7 mouse cellular contexts compared by ENCODE assay signal in the genomic region with DNA sequence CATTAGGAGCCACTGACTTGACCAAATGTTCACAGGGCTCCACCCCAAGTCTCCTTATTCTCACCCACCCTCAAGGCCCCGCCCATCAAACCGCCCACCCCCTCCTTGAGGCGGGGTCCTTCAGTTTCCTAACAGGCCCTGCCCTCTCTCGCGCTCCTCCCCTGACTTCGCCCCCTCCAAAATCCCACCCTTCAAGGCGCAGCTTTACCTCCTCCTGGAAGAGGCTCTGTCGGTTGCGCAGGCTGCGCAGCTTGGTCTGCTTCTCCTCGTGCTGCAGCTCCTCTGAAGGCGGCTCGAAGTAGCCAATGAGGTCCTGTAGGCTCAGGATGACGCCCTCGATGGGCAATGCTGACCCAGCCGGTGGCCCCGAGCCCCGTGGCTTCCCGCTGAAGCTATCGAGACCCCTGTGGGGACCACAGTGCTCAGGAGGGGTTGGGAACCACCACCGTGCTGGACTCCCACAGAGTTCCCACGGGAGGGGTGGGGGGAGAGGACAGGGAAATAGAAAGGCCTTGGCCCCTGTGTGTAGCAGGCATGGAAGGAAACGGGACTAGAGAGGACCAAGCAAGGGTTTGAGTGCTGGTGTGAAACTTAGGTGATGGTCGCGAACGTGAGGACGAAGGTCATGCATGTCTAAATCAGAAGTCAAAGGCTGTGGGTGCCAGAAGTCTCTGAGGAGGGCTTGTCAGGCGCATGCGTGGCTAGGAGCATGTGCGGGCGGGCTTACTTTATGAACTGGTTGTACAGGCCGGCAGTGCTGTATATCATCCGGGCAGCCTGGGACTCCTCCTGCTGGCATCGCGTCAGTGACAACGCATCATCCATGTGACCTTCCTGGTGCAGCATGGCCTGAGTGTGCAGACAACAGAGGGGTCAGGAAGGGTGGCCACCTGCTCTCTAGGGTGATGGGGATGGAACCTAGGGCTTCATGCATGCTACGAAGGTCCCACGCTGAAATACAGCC. TPM values are rescaled to one million over a fixed set of nuclear protein-coding genes. Genes with fewer than 3 reads are reported as not detected.
DNase-seq lines count a peak whose midpoint lies in the region; ATAC-seq and TF ChIP-seq lines count a peak whose summit lies in the region.

No protein-coding gene starts in this region.

- in situ Hi-C loops in ES-E14 (cut with MboI; ENCODE audit: low sequenced_read_pairs in 2 of 2, unreplicated experiment in 2 of 2) = no loop called here

- H3K9me3 ChIP-seq in ES-E14 (ENCODE audit: control insufficient read depth, insufficient read depth, low read depth, low read length) = no peaks in the 10 kb centered on the region
- no peaks in the 10 kb centered on the region for H3K9me3 ChIP-seq in forebrain, postnatal 0 days (ENCODE audit: low read length)
- H3K9me3 ChIP-seq in hindbrain, postnatal 0 days (ENCODE audit: low read length) = no peaks in the 10 kb centered on the region
- H3K9me3 ChIP-seq in midbrain, embryonic 14.5 days (ENCODE audit: control insufficient read depth, low read length) = no peaks in the 10 kb centered on the region

- no peak overlapping the region for H3K9ac ChIP-seq in ES-E14 (ENCODE audit: insufficient read depth, low read depth, low read length, poor library complexity, severe bottlenecking)
- no peak overlapping the region for H3K9ac ChIP-seq in forebrain, postnatal 0 days
- 0 out of 2 replicates have a peak overlapping the region, but pooled peaks have one; percentile 5 for H3K9ac ChIP-seq in hindbrain, postnatal 0 days (replicated peaks; ENCODE audit: low read length)
- H3K9ac ChIP-seq in midbrain, embryonic 14.5 days (replicated peaks; ENCODE audit: low read length) = no peak overlapping the region

- peak overlapping the region; percentile 35 for H3K4me2 ChIP-seq in forebrain, postnatal 0 days (ENCODE audit: low read depth)
- H3K4me2 ChIP-seq in hindbrain, postnatal 0 days (ENCODE audit: low read depth, low read length) = peak overlapping the region; percentile 46
- H3K4me2 ChIP-seq in midbrain, embryonic 14.5 days (ENCODE audit: low read length) = peak overlapping the region; percentile 40

- 0 out of 2 replicates have a peak, but pooled peaks have one; percentile 34 for ATAC-seq in forebrain, postnatal 0 days
- ATAC-seq in hindbrain, postnatal 0 days = peak; percentile 56; the same call in 1 of the 2 replicates
- ATAC-seq in midbrain, embryonic 14.5 days (ENCODE audit: low FRiP score, low TSS enrichment) = no peak

- H3K4me3 ChIP-seq in ES-E14 (ENCODE audit: insufficient read depth in 1 of 2, low read depth in 1 of 2, low read length in 2 of 2, poor library complexity in 1 of 2, severe bottlenecking in 1 of 2) = peak overlapping the region; percentile 11 to 15; a peak in 3 of 4 replicates
- H3K4me3 ChIP-seq in forebrain, postnatal 0 days (ENCODE audit: low read depth, low read length) = no peak overlapping the region
- peak overlapping the region; percentile 15 for H3K4me3 ChIP-seq in hindbrain, postnatal 0 days (ENCODE audit: low read length)
- H3K4me3 ChIP-seq in midbrain, embryonic 14.5 days (replicated peaks; ENCODE audit: low read depth, low read length) = no peak overlapping the region

- no peaks in the 10 kb centered on the region for H3K27me3 ChIP-seq in forebrain, postnatal 0 days (ENCODE audit: insufficient read depth, low read length)
- H3K27me3 ChIP-seq in hindbrain, postnatal 0 days (ENCODE audit: insufficient read depth, low read length) = no peaks in the 10 kb centered on the region
- no peaks in the 10 kb centered on the region for H3K27me3 ChIP-seq in midbrain, embryonic 14.5 days (ENCODE audit: control insufficient read depth, insufficient read depth, low read length)

- H3K27ac ChIP-seq in ES-E14 (ENCODE audit: insufficient read depth, low read depth, low read length, poor library complexity, severe bottlenecking) = no peak overlapping the region
- H3K27ac ChIP-seq in forebrain, postnatal 0 days (ENCODE audit: low read depth, low read length) = no peak overlapping the region
- H3K27ac ChIP-seq in hindbrain, postnatal 0 days = no peak overlapping the region
- no peak overlapping the region for H3K27ac ChIP-seq in midbrain, embryonic 14.5 days (replicated peaks; ENCODE audit: low read depth, low read length)

- intact Hi-C loops in left cerebral cortex, postnatal 14 days (cut with DNase I) = loop anchor here (10.0 kb wide), 1 partner anchor 64 kb away; no protein-coding TSS in a partner anchor

- H3K4me1 ChIP-seq in ES-E14 (ENCODE audit: control insufficient read depth in 2 of 2, insufficient read depth in 2 of 2, low read length in 2 of 2, poor library complexity in 1 of 2) = peaks cover 0 to 12% of the 10 kb centered on the region in 2 experiments; a peak in 1 of 4 replicates
- H3K4me1 ChIP-seq in forebrain, postnatal 0 days (ENCODE audit: insufficient read depth) = peaks cover 3% of the 10 kb centered on the region
- peaks cover 7% of the 10 kb centered on the region; the same call in 1 of the 2 replicates for H3K4me1 ChIP-seq in hindbrain, postnatal 0 days (ENCODE audit: insufficient read depth, low read length)
- no peaks in the 10 kb centered on the region for H3K4me1 ChIP-seq in midbrain, embryonic 14.5 days (ENCODE audit: control insufficient read depth, insufficient read depth, low read length)

- peak; percentile 78 for DNase-seq in ES-E14 (ENCODE audit: low read depth, low spot score)
- DNase-seq in adrenal gland, postnatal 25 days = peak; percentile 67
- no peak for DNase-seq in forebrain, postnatal 0 days
- peak; percentile 26 for DNase-seq in hindbrain, postnatal 0 days (ENCODE audit: low spot score)
- DNase-seq in left cerebral cortex, postnatal 14 days (ENCODE audit: low spot score in 2 of 2) = peak; percentile 26 to 42
- DNase-seq in midbrain, embryonic 14.5 days = peak; percentile 39
- peak; percentile 65 for DNase-seq in thymus, postnatal 14 days

- no peak for TF ChIP-seq CTCF in forebrain, postnatal 0 days (IDR thresholded peaks at IDR 0.05; ENCODE audit: low read depth)
- TF ChIP-seq CTCF in hindbrain, postnatal 0 days (IDR thresholded peaks at IDR 0.05; ENCODE audit: low read depth) = no peak

- 31% methylated on average over 38 of the region's 38 CpGs for WGBS in forebrain, postnatal 0 days
- WGBS in hindbrain, postnatal 0 days = 30% methylated on average over 38 of the region's 38 CpGs
- WGBS in midbrain, embryonic 14.5 days = 30% methylated on average over 38 of the region's 38 CpGs

- no peaks in the 10 kb centered on the region for H3K36me3 ChIP-seq in ES-E14 (ENCODE audit: control insufficient read depth, insufficient read depth, low read length, poor library complexity, severe bottlenecking)
- no peaks in the 10 kb centered on the region for H3K36me3 ChIP-seq in forebrain, postnatal 0 days (ENCODE audit: insufficient read depth)
- H3K36me3 ChIP-seq in hindbrain, postnatal 0 days (ENCODE audit: insufficient read depth, low read length) = no peaks in the 10 kb centered on the region
- no peaks in the 10 kb centered on the region for H3K36me3 ChIP-seq in midbrain, embryonic 14.5 days (ENCODE audit: control insufficient read depth, insufficient read depth, low read length)

TF ChIP-seq in ES-E14, 5 proteins besides CTCF, POLR2A, EP300 and RAD21:
- TF ChIP-seq MAFK (IDR thresholded peaks at IDR 0.05; ENCODE audit: insufficient read depth, low read depth, low read length) (no peak), ZNF384 (IDR thresholded peaks at IDR 0.05; ENCODE audit: low read depth, low read length) (no peak), HCFC1 (IDR thresholded peaks at IDR 0.05; ENCODE audit: borderline replicate concordance, insufficient read depth, low read length) (no peak), ZC3H11A (IDR thresholded peaks at IDR 0.05; ENCODE audit: borderline replicate concordance, low read depth, low read length) (no peak), CHD2 (IDR thresholded peaks at IDR 0.05; ENCODE audit: low read depth, low read length) (no peak)

RNA-seq across cellular contexts. Expression of gene Ryr1, which starts 15.7 kb away (rescaled TPM):
- 5.1 and 8.5 TPM in 2 replicates for total RNA-seq in ES-E14 (2012; rRNA removed)
- total RNA-seq in adrenal gland, postnatal 25 days (2021) = 0.14 and 0.18 TPM in 2 replicates
- total RNA-seq in forebrain, postnatal 0 days (2014; rRNA removed) = 4.6 and 6.7 TPM in 2 replicates
- 4.2 and 8.8 TPM in 2 replicates for polyA plus RNA-seq in forebrain, postnatal 0 days (2015; fragmentation: Nextera tagmentation; extraction: Ambion mirVana)
- 3.8 and 5.0 TPM in 2 replicates for total RNA-seq in hindbrain, postnatal 0 days (2014; rRNA removed)
- 11.4 and 12.5 TPM in 2 replicates for polyA plus RNA-seq in hindbrain, postnatal 0 days (2015; fragmentation: Nextera tagmentation; extraction: Ambion mirVana)
- 1 to 10 TPM; 6.1 to 8.2 TPM for total RNA-seq in left cerebral cortex, postnatal 14 days (2021)
- 5.2 and 7.8 TPM in 2 replicates for polyA plus RNA-seq in midbrain, embryonic 14.5 days (2014; fragmentation: Nextera tagmentation; extraction: Ambion mirVana)

RNA-seq across cellular contexts. Expression of gene Rasgrp4, which starts 25.4 kb away (rescaled TPM):
- total RNA-seq in ES-E14 (2012; rRNA removed) = 5.6 and 5.9 TPM in 2 replicates
- 0.90 and 1.7 TPM in 2 replicates for total RNA-seq in adrenal gland, postnatal 25 days (2021)
- 1.8 and 4.0 TPM in 2 replicates for total RNA-seq in forebrain, postnatal 0 days (2014; rRNA removed)
- 0.84 and 1.3 TPM in 2 replicates for polyA plus RNA-seq in forebrain, postnatal 0 days (2015; fragmentation: Nextera tagmentation; extraction: Ambion mirVana)
- total RNA-seq in hindbrain, postnatal 0 days (2014; rRNA removed) = 2.9 and 3.3 TPM in 2 replicates
- polyA plus RNA-seq in hindbrain, postnatal 0 days (2015; fragmentation: Nextera tagmentation; extraction: Ambion mirVana) = 0.84 and 1.3 TPM in 2 replicates
- total RNA-seq in left cerebral cortex, postnatal 14 days (2021) = 1 to 10 TPM; 1.8 to 2.2 TPM
- polyA plus RNA-seq in midbrain, embryonic 14.5 days (2014; fragmentation: Nextera tagmentation; extraction: Ambion mirVana) = 0.70 and 0.86 TPM in 2 replicates

RNA-seq across cellular contexts. Expression of gene Fam98c, which starts 46.8 kb away (rescaled TPM):
- total RNA-seq in ES-E14 (2012; rRNA removed) = 20.8 and 42.5 TPM in 2 replicates
- 14.4 and 15.7 TPM in 2 replicates for total RNA-seq in adrenal gland, postnatal 25 days (2021)
- total RNA-seq in forebrain, postnatal 0 days (2014; rRNA removed) = 15.9 and 23.5 TPM in 2 replicates
- 24.7 and 25.3 TPM in 2 replicates for polyA plus RNA-seq in forebrain, postnatal 0 days (2015; fragmentation: Nextera tagmentation; extraction: Ambion mirVana)
- 48.7 and 67.4 TPM in 2 replicates for total RNA-seq in hindbrain, postnatal 0 days (2014; rRNA removed)
- polyA plus RNA-seq in hindbrain, postnatal 0 days (2015; fragmentation: Nextera tagmentation; extraction: Ambion mirVana) = 51.8 and 54.3 TPM in 2 replicates
- total RNA-seq in left cerebral cortex, postnatal 14 days (2021) = 10 to 100 TPM; 32.7 to 37.5 TPM
- 17.7 and 21.3 TPM in 2 replicates for polyA plus RNA-seq in midbrain, embryonic 14.5 days (2014; fragmentation: Nextera tagmentation; extraction: Ambion mirVana)

Comparison
In these comparisons a context has a peak if more than half of its experiments do, and no peak if none do; other contexts are left out.
1. H3K4me3 ChIP-seq: peak in ES-E14 (2 of 2) and hindbrain, postnatal 0 days (single experiment); none in forebrain, postnatal 0 days (single experiment) and midbrain, embryonic 14.5 days (single experiment).
2. Peak in every context shown above with its lines, with median percentiles within 50 percentile points of each other: H3K4me2 ChIP-seq.